Mouse (Mus musculus) heart, embryonic 10.5 days (tissue): Measurements from ENCODE around the gene Rbm38. TPM values are rescaled to one million over a fixed set of nuclear protein-coding genes. Genes with fewer than 3 reads are reported as not detected.

Experiments
- DNase-seq: peaks from one replicate; pipeline ENCODE4 v3.0.0-alpha.2; 2017; ENCODE audit warnings: low spot score
- H3K27ac ChIP-seq: fragments of 300-500 bp; sonication (generic); 2 replicates; pipeline ENCODE4 v1.5.1; 2016; ENCODE audit warnings: mild to moderate bottlenecking
- H3K27me3 ChIP-seq: fragments of 300-500 bp; sonication (generic); 2 replicates; pipeline ENCODE4 v1.6.1; 2016; ENCODE audit warnings: mild to moderate bottlenecking; ENCODE audit not compliant: poor library complexity, insufficient read depth, severe bottlenecking
- H3K36me3 ChIP-seq: fragments of 300-500 bp; sonication (generic); 2 replicates; pipeline ENCODE4 v1.6.1; 2016; ENCODE audit warnings: mild to moderate bottlenecking, moderate library complexity
- H3K4me1 ChIP-seq: fragments of 300-500 bp; sonication (generic); 2 replicates; pipeline ENCODE4 v1.6.1; 2016; ENCODE audit warnings: mild to moderate bottlenecking
- H3K4me3 ChIP-seq: fragments of 300-500 bp; sonication (generic); 2 replicates; pipeline ENCODE4 v1.5.1; 2016; ENCODE audit warnings: mild to moderate bottlenecking, moderate library complexity
- H3K9me3 ChIP-seq: fragments of 300-500 bp; sonication (generic); 2 replicates; pipeline ENCODE4 v1.6.1; 2016; ENCODE audit warnings: mild to moderate bottlenecking, moderate library complexity
- WGBS: fragments of 180-500 bp; shearing (Covaris S2); methylation state at CpG from one replicate; pipeline ENCODE4 v1.1.7; 2016; 5-methylcytosine and 5-hydroxymethylcytosine counted together
- polyA plus RNA-seq: library from polyadenylated mRNA; unstranded; fragments of >200 nt; fragmentation: Nextera tagmentation; extraction: Ambion mirVana; gene quantifications from 2 replicates; pipeline ENCODE4 v1.2.1, GENCODE M21; 2016

Gene Rbm38
- polyA plus RNA-seq, 1 experiment from 2014 or later = 156 TPM

GRCm38 (mm10) chr2:172996207-172996606 lies 24.1 kb upstream of the Rbm38 start:
- Histone ChIP-seq H3K9me3 (no peaks in the 10 kb centered on the region), H3K27me3 (no peaks in the 10 kb centered on the region), H3K4me3 (no peak overlapping the region), H3K36me3 (peaks cover under 1% of the 10 kb centered on the region; the same call in 1 of the 2 replicates), H3K4me1 (peaks cover 19% of the 10 kb centered on the region), H3K27ac (no peak overlapping the region; the same call in 1 of the 2 replicates)
- 17% methylated on average over 4 of the region's 4 CpGs for WGBS
- DNase-seq = no peak

- DNase-seq = no peak
- H3K4me3 ChIP-seq = no peak overlapping the region
- no peaks in the 10 kb centered on the region for H3K27me3 ChIP-seq
- H3K9me3 ChIP-seq = no peaks in the 10 kb centered on the region
- no peak overlapping the region for H3K27ac ChIP-seq
- peaks cover 26% of the 10 kb centered on the region for H3K4me1 ChIP-seq
- WGBS = 60% methylated on average over 11 of the region's 11 CpGs
- peaks cover 15% of the 10 kb centered on the region for H3K36me3 ChIP-seq
Observed at GRCm38 (mm10) chr2:172997748-172998147, 22.6 kb upstream of the Rbm38 start.

- no peak for DNase-seq
- Histone ChIP-seq H3K36me3 (peaks cover 22% of the 10 kb centered on the region), H3K9me3 (no peaks in the 10 kb centered on the region), H3K4me3 (no peak overlapping the region), H3K27ac (peak overlapping the region; percentile 6; the same call in 1 of the 2 replicates), H3K27me3 (no peaks in the 10 kb centered on the region), H3K4me1 (peaks cover 26% of the 10 kb centered on the region)
- WGBS = 62% methylated on average over 7 of the region's 7 CpGs
Observed at GRCm38 (mm10) chr2:172998478-172998877, 21.8 kb upstream of the Rbm38 start.

- Histone ChIP-seq H3K36me3 (peaks cover 35% of the 10 kb centered on the region), H3K27me3 (no peaks in the 10 kb centered on the region), H3K27ac (peak within 1 kb of the TSS; percentile 98), H3K4me3 (peak within 1 kb of the TSS; percentile 95), H3K9me3 (no peaks in the 10 kb centered on the region), H3K4me1 (peaks cover 23% of the 10 kb centered on the region)
- under 1% methylated on average over 45 of the region's 45 CpGs for WGBS
- peak; percentile 99 for DNase-seq
Observed at GRCm38 (mm10) chr2:172999630-173000284, 20.5 kb upstream of the Rbm38 start, which contains the start of gene Rae1. Rae1 (plus strand) TSS chr2:173000117.

GRCm38 (mm10) chr2:173000285-173000652 lies 20.0 kb upstream of the Rbm38 start:
- H3K4me1 ChIP-seq = peaks cover 23% of the 10 kb centered on the region
- peak; percentile 94 for DNase-seq
- under 1% methylated on average over 42 of the region's 42 CpGs for WGBS
- peak overlapping the region; percentile 98 for H3K27ac ChIP-seq
- H3K27me3 ChIP-seq = no peaks in the 10 kb centered on the region
- peaks cover 40% of the 10 kb centered on the region for H3K36me3 ChIP-seq
- H3K4me3 ChIP-seq = peak overlapping the region; percentile 95
- no peaks in the 10 kb centered on the region for H3K9me3 ChIP-seq

GRCm38 (mm10) chr2:173000921-173001320 lies 19.4 kb upstream of the Rbm38 start:
- peak overlapping the region; percentile 95 for H3K4me3 ChIP-seq
- 21% methylated on average over 8 of the region's 8 CpGs for WGBS

GRCm38 (mm10) chr2:173003737-173004136 lies 16.6 kb upstream of the Rbm38 start:
- H3K36me3 ChIP-seq = peaks cover 71% of the 10 kb centered on the region
- no peak overlapping the region for H3K27ac ChIP-seq
- DNase-seq = no peak
- H3K4me1 ChIP-seq = peaks cover 17% of the 10 kb centered on the region
- H3K4me3 ChIP-seq = no peak overlapping the region
- 94% methylated on average over 8 of the region's 8 CpGs for WGBS
- H3K9me3 ChIP-seq = no peaks in the 10 kb centered on the region
- no peaks in the 10 kb centered on the region for H3K27me3 ChIP-seq

More at GRCm38 (mm10) chr2:173000921-173001320, 19.4 kb upstream of the Rbm38 start:
- peaks cover 43% of the 10 kb centered on the region for H3K36me3 ChIP-seq
- H3K9me3 ChIP-seq = no peaks in the 10 kb centered on the region
- H3K27me3 ChIP-seq = no peaks in the 10 kb centered on the region
- no peak for DNase-seq
- H3K27ac ChIP-seq = peak overlapping the region; percentile 98
- peaks cover 20% of the 10 kb centered on the region for H3K4me1 ChIP-seq

GRCm38 (mm10) chr2:173010220-173010717 lies 10.0 kb upstream of the Rbm38 start:
- peaks cover 13% of the 10 kb centered on the region for H3K4me1 ChIP-seq
- no peak overlapping the region for H3K4me3 ChIP-seq
- H3K27me3 ChIP-seq = no peaks in the 10 kb centered on the region
- H3K36me3 ChIP-seq = peaks cover 95% of the 10 kb centered on the region
- no peaks in the 10 kb centered on the region for H3K9me3 ChIP-seq
- 68% methylated on average over 3 of the region's 3 CpGs for WGBS
- no peak overlapping the region for H3K27ac ChIP-seq
- no peak for DNase-seq

- Histone ChIP-seq H3K4me1 (peaks cover 15% of the 10 kb centered on the region), H3K36me3 (peaks cover 96% of the 10 kb centered on the region), H3K9me3 (no peaks in the 10 kb centered on the region), H3K27me3 (no peaks in the 10 kb centered on the region), H3K27ac (no peak overlapping the region), H3K4me3 (no peak overlapping the region)
- DNase-seq = no peak
- WGBS = 95% methylated on average over 8 of the region's 8 CpGs
Observed at GRCm38 (mm10) chr2:173011440-173011839, 8.9 kb upstream of the Rbm38 start.

- no peaks in the 10 kb centered on the region for H3K9me3 ChIP-seq
- peaks cover 41% of the 10 kb centered on the region for H3K4me1 ChIP-seq
- DNase-seq = no peak
- H3K27me3 ChIP-seq = no peaks in the 10 kb centered on the region
- peaks cover 63% of the 10 kb centered on the region for H3K36me3 ChIP-seq
- no peak overlapping the region for H3K4me3 ChIP-seq
- H3K27ac ChIP-seq = 0 out of 2 replicates have a peak overlapping the region, but pooled peaks have one; percentile 37
- 35% methylated on average over 7 of the region's 7 CpGs for WGBS
Observed at GRCm38 (mm10) chr2:173014741-173015287, 5.5 kb upstream of the Rbm38 start.

- Histone ChIP-seq H3K27ac (peak overlapping the region; percentile 86; the same call in 1 of the 2 replicates), H3K4me1 (peaks cover 54% of the 10 kb centered on the region)
- 25% methylated on average over 6 of the region's 6 CpGs for WGBS
Observed at GRCm38 (mm10) chr2:173017940-173018339, 2.4 kb upstream of the Rbm38 start.

GRCm38 (mm10) chr2:173018618-173019017 lies 1.7 kb upstream of the Rbm38 start:
- H3K4me3 ChIP-seq = peak overlapping the region; percentile 31
- H3K27me3 ChIP-seq = peaks cover 9% of the 10 kb centered on the region
- peak overlapping the region; percentile 86 for H3K27ac ChIP-seq
- H3K9me3 ChIP-seq = no peaks in the 10 kb centered on the region
- peaks cover 30% of the 10 kb centered on the region for H3K36me3 ChIP-seq
- peaks cover 60% of the 10 kb centered on the region for H3K4me1 ChIP-seq
- WGBS = 10% methylated on average over 8 of the region's 8 CpGs
- DNase-seq = no peak

More at GRCm38 (mm10) chr2:173017940-173018339, 2.4 kb upstream of the Rbm38 start:
- DNase-seq = no peak
- peaks cover 31% of the 10 kb centered on the region for H3K36me3 ChIP-seq
- H3K27me3 ChIP-seq = peaks cover 9% of the 10 kb centered on the region
- H3K4me3 ChIP-seq = no peak overlapping the region
- no peaks in the 10 kb centered on the region for H3K9me3 ChIP-seq

GRCm38 (mm10) chr2:173019322-173019721 lies 976 bp upstream of the Rbm38 start:
- DNase-seq = no peak
- H3K36me3 ChIP-seq = peaks cover 30% of the 10 kb centered on the region
- H3K9me3 ChIP-seq = no peaks in the 10 kb centered on the region
- H3K4me3 ChIP-seq = peak overlapping the region; percentile 59
- peaks cover 9% of the 10 kb centered on the region for H3K27me3 ChIP-seq
- 19% methylated on average over 9 of the region's 9 CpGs for WGBS
- peaks cover 63% of the 10 kb centered on the region for H3K4me1 ChIP-seq
- H3K27ac ChIP-seq = peak overlapping the region; percentile 86
